Mouse (Mus musculus) limb, embryonic 14.5 days (tissue): ENCODE measurements around the gene Col4a2. TPM values are rescaled to one million over a fixed set of nuclear protein-coding genes. Genes with fewer than 3 reads are reported as not detected.

Source experiments
- ATAC-seq: fragments of 200-750 bp; cut with Nextera tagmentation; 2 replicates; pipeline ENCODE4 v1.8.0; 2017; ENCODE audit warnings: low read depth, moderate number of reproducible peaks, moderate TSS enrichment; ENCODE audit not compliant: low FRiP score
- DNase-seq: peaks from one replicate; pipeline ENCODE4 v3.0.0-alpha.2; 2015; ENCODE audit warnings: low spot score
- H3K27ac ChIP-seq: fragments of 300-500 bp; sonication (generic); replicated peaks from 2 replicates; pipeline ENCODE4 v1.5.1; 2014; ENCODE audit warnings: low read depth, mild to moderate bottlenecking, low read length, moderate library complexity, mixed read lengths
- H3K27me3 ChIP-seq: fragments of 300-500 bp; sonication (generic); 2 replicates; pipeline ENCODE4 v1.6.1; 2014; ENCODE audit warnings: low read length, mixed read lengths; ENCODE audit not compliant: control insufficient read depth, insufficient read depth
- H3K36me3 ChIP-seq: fragments of 300-500 bp; sonication (generic); 2 replicates; pipeline ENCODE4 v1.6.1; 2014; ENCODE audit warnings: mild to moderate bottlenecking, low read length, moderate library complexity, mixed read lengths; ENCODE audit not compliant: control insufficient read depth, insufficient read depth
- H3K4me1 ChIP-seq: fragments of 300-500 bp; sonication (generic); 2 replicates; pipeline ENCODE4 v1.6.1; 2014; ENCODE audit warnings: antibody characterized with exemption, low read length, mixed read lengths; ENCODE audit not compliant: control insufficient read depth, insufficient read depth
- H3K4me2 ChIP-seq: fragments of 300-500 bp; sonication (generic); replicated peaks from 2 replicates; pipeline ENCODE4 v1.6.1; 2014; ENCODE audit warnings: low read depth, mild to moderate bottlenecking, low read length, moderate library complexity; ENCODE audit not compliant: severe bottlenecking
- H3K4me3 ChIP-seq: fragments of 300-500 bp; sonication (generic); replicated peaks from 2 replicates; pipeline ENCODE4 v1.5.1; 2014; ENCODE audit warnings: low read length
- H3K9ac ChIP-seq: fragments of 300-500 bp; sonication (generic); 2 replicates; pipeline ENCODE4 v1.6.1; 2014; ENCODE audit warnings: mild to moderate bottlenecking, low read depth, low read length, moderate library complexity; ENCODE audit not compliant: severe bottlenecking
- H3K9me3 ChIP-seq: fragments of 300-500 bp; sonication (generic); 2 replicates; pipeline ENCODE4 v1.6.1; 2016; ENCODE audit warnings: low read length; ENCODE audit not compliant: control insufficient read depth
- POLR2A ChIP-seq: fragments of 200-500 bp; IDR thresholded peaks from 2 replicates; pipeline ENCODE4 v1.8.0; 2012; ENCODE audit warnings: inconsistent platforms, mild to moderate bottlenecking, moderate library complexity, borderline replicate concordance; ENCODE audit not compliant: insufficient read depth, insufficient read length; ENCODE audit errors: extremely low read depth
- WGBS: fragments of 180-500 bp; shearing (Covaris S2); extraction: QIAGEN DNeasy Blood & Tissue Kit; methylation state at CpG from one replicate; pipeline ENCODE4 v1.1.7; 2014; 5-methylcytosine and 5-hydroxymethylcytosine counted together
- polyA plus RNA-seq, 2 experiments: library from polyadenylated mRNA; depleted of rRNA in 1 of 2; stranded (reverse) in 1 of 2; unstranded in 1 of 2; fragments of >200 nt; fragmentation: Nextera tagmentation in 1 of 2; extraction: Ambion mirVana in 1 of 2; gene quantifications; 2 replicates each; pipeline versions ENCODE4 v1.2.1 to v1.2.3; 2012 to 2014

Gene Col4a2
- polyA plus RNA-seq, 2 experiments = 76.4 to 89.0 TPM

DNA sequence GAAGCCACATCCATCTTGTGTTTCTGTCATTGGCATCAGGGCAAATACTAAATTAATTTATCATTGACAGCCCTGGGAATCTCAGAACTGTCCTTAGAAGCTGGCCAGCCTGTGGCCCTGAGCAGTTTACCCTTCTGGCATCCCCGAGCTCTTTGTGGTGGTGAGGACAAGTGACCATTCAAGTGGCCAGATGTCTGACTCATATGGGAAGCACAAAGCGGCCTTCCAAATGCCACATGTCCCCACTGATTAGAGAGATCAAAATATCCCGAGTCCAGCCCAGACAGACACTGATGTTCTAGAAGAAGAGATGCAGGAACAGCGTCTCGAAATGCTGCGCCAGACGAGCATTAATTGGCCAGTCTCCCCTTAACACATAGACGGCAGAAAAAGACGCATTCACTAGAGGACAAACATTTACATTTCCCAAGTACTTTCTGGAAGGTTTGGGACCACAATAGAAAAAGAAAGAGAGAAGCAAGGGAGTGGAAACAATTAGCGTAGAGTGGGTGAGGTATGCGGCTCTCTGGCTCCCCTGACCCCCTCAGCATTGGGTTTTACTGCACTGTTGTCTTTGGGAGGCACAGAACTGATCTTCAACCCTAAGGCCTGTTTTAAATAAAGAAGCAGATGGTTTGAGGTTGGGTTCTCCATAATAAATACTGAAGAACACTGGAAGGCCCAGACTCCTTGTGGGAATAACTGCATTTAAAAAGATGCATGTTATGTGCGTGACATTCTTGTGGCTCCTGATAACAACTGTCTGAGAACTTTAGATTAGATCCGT lies 50.9 kb downstream of the Col4a2 start:
- DNase-seq = no peak
- Histone ChIP-seq H3K4me3 (no peak overlapping the region), H3K27ac (peak overlapping the region; percentile 65), H3K4me2 (no peak overlapping the region), H3K36me3 (no peaks in the 10 kb centered on the region), H3K9me3 (no peaks in the 10 kb centered on the region), H3K9ac (no peak overlapping the region), H3K4me1 (peaks cover 28% of the 10 kb centered on the region), H3K27me3 (no peaks in the 10 kb centered on the region)
- ATAC-seq = no peak
- TF ChIP-seq POLR2A = no peak
- 53% methylated on average over 13 of the region's 13 CpGs for WGBS

DNA sequence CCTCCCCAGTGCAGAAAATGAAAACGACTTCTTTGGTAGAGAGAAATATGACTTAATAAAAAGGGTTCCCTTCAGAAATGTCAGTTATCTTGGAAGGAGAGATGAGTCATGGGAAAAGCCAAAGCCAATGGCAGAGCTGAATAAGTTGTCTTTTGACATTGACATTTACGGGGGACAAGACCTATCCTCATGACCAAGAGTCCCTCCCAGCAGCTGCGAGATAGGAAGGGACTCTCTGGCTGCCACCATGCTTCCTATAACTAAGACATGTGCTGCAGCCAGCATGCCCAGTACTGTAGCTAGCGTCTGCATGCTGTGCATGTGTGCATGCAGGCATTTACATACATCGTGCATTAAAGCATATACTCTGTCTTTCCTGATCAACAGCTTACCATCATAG lies 53.6 kb downstream of the Col4a2 start:
- 88% methylated on average over 5 of the region's 5 CpGs for whole genome bisulfite sequencing
- H3K27ac ChIP-seq = no peak overlapping the region

GRCm38 (mm10) chr8:11366741-11367140 lies 54.1 kb downstream of the Col4a2 start:
- DNase-seq (no peak), ATAC-seq (no peak)
- 77% methylated on average over 4 of the region's 4 CpGs for WGBS
- peak overlapping the region; percentile 33; the same call in 1 of the 2 replicates for H3K27ac ChIP-seq
- no peak overlapping the region for H3K4me2 ChIP-seq
- no peak overlapping the region for H3K4me3 ChIP-seq
- no peak for TF ChIP-seq POLR2A
- peaks cover 36% of the 10 kb centered on the region for H3K4me1 ChIP-seq
- H3K9me3 ChIP-seq = no peaks in the 10 kb centered on the region
- H3K36me3 ChIP-seq = no peaks in the 10 kb centered on the region
- no peaks in the 10 kb centered on the region for H3K27me3 ChIP-seq
- no peak overlapping the region for H3K9ac ChIP-seq

More for the DNA sequence above, 53.6 kb downstream of the Col4a2 start:
- no peak for ATAC-seq
- no peak for DNase-seq
- Histone ChIP-seq H3K4me1 (peaks cover 37% of the 10 kb centered on the region), H3K27me3 (no peaks in the 10 kb centered on the region), H3K4me2 (no peak overlapping the region), H3K4me3 (no peak overlapping the region), H3K36me3 (no peaks in the 10 kb centered on the region), H3K9ac (no peak overlapping the region), H3K9me3 (no peaks in the 10 kb centered on the region)
- no peak for TF ChIP-seq POLR2A

- Histone ChIP-seq H3K9ac (no peak overlapping the region), H3K27me3 (no peaks in the 10 kb centered on the region), H3K4me1 (peaks cover 27% of the 10 kb centered on the region), H3K36me3 (no peaks in the 10 kb centered on the region), H3K4me3 (no peak overlapping the region), H3K27ac (no peak overlapping the region), H3K9me3 (no peaks in the 10 kb centered on the region), H3K4me2 (no peak overlapping the region)
- no peak for TF ChIP-seq POLR2A
- DNase-seq = no peak
- 79% methylated on average over 5 of the region's 5 CpGs for WGBS
- ATAC-seq = no peak
Measured at GRCm38 (mm10) chr8:11367670-11368069, 55.1 kb downstream of the Col4a2 start.

DNA sequence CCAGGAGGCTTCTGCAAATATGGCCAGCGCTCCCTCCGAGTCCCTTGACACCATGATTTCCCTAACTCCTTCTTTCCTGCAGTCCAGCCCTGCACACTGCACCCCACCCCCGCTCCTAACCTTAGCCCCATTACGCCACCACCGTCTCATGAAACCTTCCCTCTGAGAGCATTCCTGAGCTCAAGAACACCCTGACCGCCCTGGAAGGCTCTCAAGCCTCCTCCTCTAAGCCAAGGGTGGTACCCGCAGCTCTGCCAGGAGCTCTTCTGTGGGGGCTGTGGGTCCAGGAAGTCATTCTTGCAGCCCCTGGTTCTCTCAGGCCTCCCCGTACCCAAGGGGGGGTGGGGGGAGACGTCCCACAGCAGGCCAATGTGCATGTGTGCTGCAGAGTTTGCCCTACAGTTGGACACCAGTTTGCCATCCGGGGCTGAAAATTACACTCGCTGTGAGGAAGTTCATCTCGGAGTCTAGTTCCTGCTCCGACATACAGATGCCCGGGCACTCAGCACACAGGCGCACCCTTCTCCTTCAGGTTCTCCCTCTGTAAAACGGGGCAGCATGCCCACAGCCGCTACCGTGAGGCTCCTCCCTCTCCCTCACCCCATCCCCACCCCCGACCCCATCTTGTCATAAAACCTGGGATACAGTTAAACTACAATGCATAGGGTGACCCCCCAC lies 57.1 kb downstream of the Col4a2 start:
- DNase-seq (no peak), ATAC-seq (no peak)
- Histone ChIP-seq H3K36me3 (no peaks in the 10 kb centered on the region), H3K27ac (no peak overlapping the region), H3K4me1 (peaks cover 11% of the 10 kb centered on the region), H3K4me3 (no peak overlapping the region), H3K4me2 (no peak overlapping the region), H3K9ac (no peak overlapping the region), H3K27me3 (no peaks in the 10 kb centered on the region), H3K9me3 (no peaks in the 10 kb centered on the region)
- WGBS = 80% methylated on average over 19 of the region's 19 CpGs
- TF ChIP-seq POLR2A = no peak
